Mouse (Mus musculus): ENCODE measurements around the gene Gnb2. TPM values are rescaled to one million over a fixed set of nuclear protein-coding genes. Genes with fewer than 3 reads are reported as not detected.

Gnb2 gene
- polyA plus RNA-seq, 1 experiment from 2014 or later = 513 TPM

DNA sequence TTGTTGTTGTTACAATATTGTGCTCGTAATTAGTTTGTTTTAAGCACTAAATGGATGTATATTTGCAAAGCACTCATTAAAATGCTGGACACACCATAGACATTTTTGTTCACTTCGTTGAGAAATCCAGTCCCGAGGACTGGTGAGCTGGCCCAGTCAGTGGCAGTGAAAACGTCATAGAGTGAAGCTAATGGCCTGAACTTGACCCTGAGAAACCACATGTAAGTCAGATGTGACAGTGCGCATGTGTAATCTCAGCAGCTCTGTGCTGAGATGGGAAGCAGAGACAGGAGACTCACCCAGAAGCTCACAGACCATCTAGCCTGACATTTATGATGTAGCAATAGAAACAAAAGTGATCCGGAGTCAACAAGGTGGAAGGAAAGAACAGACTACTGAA, 11.6 kb upstream of the Gnb2 start:
- H3K4me1 ChIP-seq (ENCODE audit: insufficient read depth, low read depth, low read length) = no peaks in the 10 kb centered on the region
- no peak overlapping the region for H3K4me3 ChIP-seq (ENCODE audit: low read depth, low read length)
- no peaks in the 10 kb centered on the region for H3K9me3 ChIP-seq (ENCODE audit: low read length)
- 65% methylated on average over 6 of the region's 6 CpGs for WGBS
- ATAC-seq (no peak), DNase-seq (ENCODE audit: low spot score) (no peak)
- no peak overlapping the region for H3K4me2 ChIP-seq (replicated peaks; ENCODE audit: low read depth, low read length)
- TF ChIP-seq CTCF (IDR thresholded peaks at IDR 0.05) = no peak
- TF ChIP-seq EP300 (IDR thresholded peaks at IDR 0.05) = no peak
- H3K27ac ChIP-seq (ENCODE audit: low read length) = no peak overlapping the region
- no peaks in the 10 kb centered on the region for H3K36me3 ChIP-seq (ENCODE audit: insufficient read depth, low read length)
- no peak overlapping the region for H3K9ac ChIP-seq (replicated peaks; ENCODE audit: low read depth)
- H3K27me3 ChIP-seq (replicated peaks; ENCODE audit: insufficient read depth, low read length) = no peaks in the 10 kb centered on the region

DNA sequence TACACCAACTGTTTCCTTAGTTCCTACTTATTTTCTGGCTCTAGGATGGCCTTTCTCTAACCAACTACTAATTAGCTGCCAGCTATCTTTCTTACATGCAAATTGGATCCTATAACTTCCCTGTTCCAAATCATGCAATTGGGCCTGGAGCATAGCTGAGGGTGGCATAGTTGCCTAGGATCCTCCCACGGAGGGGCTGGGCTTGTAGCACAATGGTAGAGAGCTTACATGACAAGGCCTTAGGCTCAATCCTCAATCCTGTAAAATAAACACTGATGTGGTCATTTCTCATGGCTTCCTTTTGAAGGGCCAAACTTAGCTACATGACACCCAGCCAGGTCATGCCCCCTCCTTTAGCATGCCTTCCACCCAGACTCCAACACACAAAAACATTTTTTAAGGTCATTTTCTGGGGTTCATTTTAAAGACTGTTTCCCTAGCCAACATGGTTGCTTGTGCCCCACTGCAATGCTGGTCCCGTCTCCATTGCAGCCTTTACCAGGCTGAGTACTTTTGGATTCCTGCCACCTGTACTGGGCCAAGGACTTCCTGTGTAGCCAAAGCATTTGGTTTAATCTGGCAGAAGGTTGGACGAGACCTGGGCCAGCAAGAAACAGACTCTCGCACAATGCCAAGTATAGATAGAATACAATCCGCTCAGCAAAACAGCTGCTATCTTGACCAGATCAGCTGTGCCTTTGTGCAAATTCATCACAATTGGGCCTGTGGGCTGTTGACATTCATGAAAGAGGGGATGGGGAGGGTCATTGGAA, 8.6 kb upstream of the Gnb2 start:
- H3K4me2 ChIP-seq (replicated peaks; ENCODE audit: low read depth, low read length) = no peak overlapping the region
- no peak for DNase-seq (ENCODE audit: low spot score)
- H3K9me3 ChIP-seq (ENCODE audit: low read length) = no peaks in the 10 kb centered on the region
- no peaks in the 10 kb centered on the region for H3K27me3 ChIP-seq (replicated peaks; ENCODE audit: insufficient read depth, low read length)
- TF ChIP-seq EP300 (IDR thresholded peaks at IDR 0.05) = no peak
- no peak for TF ChIP-seq CTCF (IDR thresholded peaks at IDR 0.05)
- no peak; the same call in 1 of the 2 replicates for ATAC-seq
- no peak overlapping the region for H3K9ac ChIP-seq (replicated peaks; ENCODE audit: low read depth)
- H3K27ac ChIP-seq (ENCODE audit: low read length) = no peak overlapping the region
- H3K4me1 ChIP-seq (ENCODE audit: insufficient read depth, low read depth, low read length) = no peaks in the 10 kb centered on the region
- H3K4me3 ChIP-seq (ENCODE audit: low read depth, low read length) = no peak overlapping the region
- no peaks in the 10 kb centered on the region for H3K36me3 ChIP-seq (ENCODE audit: insufficient read depth, low read length)
- WGBS = 39% methylated on average over 5 of the region's 5 CpGs

DNA sequence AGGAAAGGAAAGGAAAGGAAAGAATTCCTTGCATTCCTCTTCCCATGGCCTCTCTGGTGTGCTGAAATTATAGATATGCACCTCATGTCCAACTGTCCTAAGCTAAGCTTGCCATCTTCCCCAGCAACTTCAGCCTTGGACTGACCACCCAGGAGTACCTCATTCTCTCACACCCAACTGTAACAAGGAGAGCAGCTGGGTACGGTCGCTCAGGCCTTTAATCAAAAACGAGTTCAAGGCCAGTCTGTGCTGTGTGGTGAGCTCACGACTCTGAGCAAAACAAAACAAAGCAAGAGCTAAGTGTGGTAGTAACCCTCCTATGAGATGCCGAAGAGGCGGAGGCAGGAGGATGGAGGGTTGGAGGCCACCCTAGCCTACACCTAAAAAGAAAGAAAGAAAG, 7.7 kb upstream of the Gnb2 start:
- Histone ChIP-seq H3K4me1 (ENCODE audit: insufficient read depth, low read depth, low read length) (no peaks in the 10 kb centered on the region), H3K4me3 (ENCODE audit: low read depth, low read length) (no peak overlapping the region), H3K4me2 (replicated peaks; ENCODE audit: low read depth, low read length) (no peak overlapping the region), H3K9me3 (ENCODE audit: low read length) (no peaks in the 10 kb centered on the region), H3K9ac (replicated peaks; ENCODE audit: low read depth) (no peak overlapping the region), H3K27ac (ENCODE audit: low read length) (no peak overlapping the region), H3K36me3 (ENCODE audit: insufficient read depth, low read length) (no peaks in the 10 kb centered on the region), H3K27me3 (replicated peaks; ENCODE audit: insufficient read depth, low read length) (no peaks in the 10 kb centered on the region)
- ATAC-seq (no peak), DNase-seq (ENCODE audit: low spot score) (no peak)
- WGBS = 68% methylated on average over 6 of the region's 6 CpGs
- TF ChIP-seq EP300 (IDR thresholded peaks at IDR 0.05) = no peak
- no peak for TF ChIP-seq CTCF (IDR thresholded peaks at IDR 0.05)

DNA sequence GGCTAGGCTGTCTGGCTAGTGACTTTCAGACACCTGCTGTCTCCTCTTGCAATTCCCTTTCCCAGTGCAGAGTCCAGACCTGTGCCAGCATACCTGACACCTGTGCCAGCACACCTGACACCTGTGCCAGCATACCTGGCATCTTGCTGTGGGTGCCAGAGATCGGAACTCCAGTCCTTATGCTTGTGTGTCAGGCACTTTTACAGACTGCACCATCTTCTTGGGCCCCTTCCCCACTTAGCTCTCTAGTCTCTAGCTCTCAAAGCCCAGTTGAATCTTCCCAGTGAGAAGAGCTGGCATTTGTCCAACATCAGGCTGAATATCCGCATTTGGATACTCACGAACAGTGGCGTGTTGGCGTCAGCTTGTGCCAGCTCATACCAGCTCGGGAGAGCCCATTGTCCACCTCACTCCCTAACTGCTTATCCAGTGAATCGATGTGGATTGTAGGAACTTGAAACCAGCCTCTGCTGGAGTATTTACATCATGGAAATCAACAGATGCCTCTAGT, 6.0 kb upstream of the Gnb2 start:
- 32% methylated on average over 7 of the region's 7 CpGs for WGBS
- Histone ChIP-seq H3K4me2 (replicated peaks; ENCODE audit: low read depth, low read length) (no peak overlapping the region), H3K4me1 (ENCODE audit: insufficient read depth, low read depth, low read length) (no peaks in the 10 kb centered on the region), H3K4me3 (ENCODE audit: low read depth, low read length) (no peak overlapping the region), H3K36me3 (ENCODE audit: insufficient read depth, low read length) (no peaks in the 10 kb centered on the region), H3K9me3 (ENCODE audit: low read length) (no peaks in the 10 kb centered on the region), H3K27ac (ENCODE audit: low read length) (no peak overlapping the region), H3K9ac (replicated peaks; ENCODE audit: low read depth) (no peak overlapping the region), H3K27me3 (replicated peaks; ENCODE audit: insufficient read depth, low read length) (no peaks in the 10 kb centered on the region)
- no peak for ATAC-seq
- TF ChIP-seq CTCF (IDR thresholded peaks at IDR 0.05) = no peak
- TF ChIP-seq EP300 (IDR thresholded peaks at IDR 0.05) = no peak
- DNase-seq (ENCODE audit: low spot score) = peak; percentile 47

DNA sequence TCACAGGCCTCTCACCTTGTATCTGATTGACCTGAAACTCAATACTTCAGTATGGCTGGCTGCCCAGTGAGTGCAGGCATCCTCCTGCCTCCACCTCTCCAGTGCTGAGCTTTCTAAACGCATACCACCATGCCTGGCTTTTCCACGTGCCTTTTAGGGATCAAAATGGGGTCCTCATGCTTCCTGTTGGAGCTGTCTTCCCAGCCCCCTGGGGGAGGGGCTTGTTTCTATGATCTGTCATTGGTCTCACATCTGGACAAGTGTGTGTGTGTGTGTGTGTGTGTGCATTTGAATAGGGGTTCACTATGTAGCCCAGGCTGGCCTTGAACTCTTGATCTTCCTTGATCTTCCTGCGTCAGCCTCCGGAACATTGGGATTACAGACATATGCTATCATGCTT, 4.2 kb upstream of the Gnb2 start:
- ATAC-seq = no peak
- no peak overlapping the region for H3K9ac ChIP-seq (replicated peaks; ENCODE audit: low read depth)
- 46% methylated on average over 4 of the region's 4 CpGs for WGBS
- DNase-seq (ENCODE audit: low spot score) = no peak
- no peaks in the 10 kb centered on the region for H3K9me3 ChIP-seq (ENCODE audit: low read length)
- no peak overlapping the region for H3K27ac ChIP-seq (ENCODE audit: low read length)
- H3K4me1 ChIP-seq (ENCODE audit: insufficient read depth, low read depth, low read length) = peaks cover 4% of the 10 kb centered on the region
- H3K4me3 ChIP-seq (ENCODE audit: low read depth, low read length) = no peak overlapping the region
- H3K4me2 ChIP-seq (replicated peaks; ENCODE audit: low read depth, low read length) = no peak overlapping the region
- no peaks in the 10 kb centered on the region for H3K27me3 ChIP-seq (replicated peaks; ENCODE audit: insufficient read depth, low read length)
- TF ChIP-seq CTCF (IDR thresholded peaks at IDR 0.05) = no peak
- TF ChIP-seq EP300 (IDR thresholded peaks at IDR 0.05) = no peak
- no peaks in the 10 kb centered on the region for H3K36me3 ChIP-seq (ENCODE audit: insufficient read depth, low read length)

DNA sequence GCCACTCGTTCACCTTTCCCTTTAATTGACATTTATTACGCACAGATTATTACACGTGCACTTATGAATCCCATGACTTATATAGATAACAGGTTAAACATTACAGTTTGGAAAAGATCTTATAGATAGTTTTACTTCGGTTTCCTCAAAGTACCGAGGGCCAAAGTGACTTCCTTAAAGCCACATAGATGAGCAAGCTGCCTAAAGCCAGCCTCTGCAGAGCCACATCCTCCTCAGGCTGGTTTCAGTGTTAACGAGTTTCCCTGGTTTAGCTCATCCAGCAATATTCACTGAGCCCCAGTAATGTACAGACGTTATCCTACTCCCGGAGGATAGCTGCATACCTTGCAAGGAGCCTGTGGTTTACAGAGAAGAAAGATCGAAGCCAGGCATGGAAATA, 2.0 kb upstream of the Gnb2 start:
- 67% methylated on average over 9 of the region's 9 CpGs for WGBS
- TF ChIP-seq EP300 (IDR thresholded peaks at IDR 0.05) = no peak
- TF ChIP-seq CTCF (IDR thresholded peaks at IDR 0.05) = no peak

More for the DNA sequence above, 2.0 kb upstream of the Gnb2 start:
- Histone ChIP-seq H3K4me1 (ENCODE audit: insufficient read depth, low read depth, low read length) (peaks cover 6% of the 10 kb centered on the region), H3K9ac (replicated peaks; ENCODE audit: low read depth) (no peak overlapping the region), H3K4me3 (ENCODE audit: low read depth, low read length) (no peak overlapping the region), H3K4me2 (replicated peaks; ENCODE audit: low read depth, low read length) (no peak overlapping the region), H3K9me3 (ENCODE audit: low read length) (no peaks in the 10 kb centered on the region), H3K36me3 (ENCODE audit: insufficient read depth, low read length) (no peaks in the 10 kb centered on the region), H3K27me3 (replicated peaks; ENCODE audit: insufficient read depth, low read length) (no peaks in the 10 kb centered on the region), H3K27ac (ENCODE audit: low read length) (no peak overlapping the region)
- ATAC-seq (no peak), DNase-seq (ENCODE audit: low spot score) (no peak)

All from lung, postnatal 0 days (tissue).